Mouse (Mus musculus): ENCODE results near the gene Strip1. TPM values are rescaled to one million over a fixed set of nuclear protein-coding genes. Genes with fewer than 3 reads are reported as not detected.
A peak's percentile ranks its signal among the peaks of the same experiment; 100 is the strongest.

Strip1 gene
- total RNA-seq, 2 experiments from 2014 or later = 26.6 to 31.5 TPM

- no peak for DNase-seq (ENCODE audit: low spot score in 2 of 2)
Observed at GRCm38 (mm10) chr3:107629411-107629810, 2.1 kb downstream of the Strip1 start.

- DNase-seq (ENCODE audit: low spot score in 2 of 2) = no peak
Observed at GRCm38 (mm10) chr3:107628551-107628950, 2.9 kb downstream of the Strip1 start.

DNA sequence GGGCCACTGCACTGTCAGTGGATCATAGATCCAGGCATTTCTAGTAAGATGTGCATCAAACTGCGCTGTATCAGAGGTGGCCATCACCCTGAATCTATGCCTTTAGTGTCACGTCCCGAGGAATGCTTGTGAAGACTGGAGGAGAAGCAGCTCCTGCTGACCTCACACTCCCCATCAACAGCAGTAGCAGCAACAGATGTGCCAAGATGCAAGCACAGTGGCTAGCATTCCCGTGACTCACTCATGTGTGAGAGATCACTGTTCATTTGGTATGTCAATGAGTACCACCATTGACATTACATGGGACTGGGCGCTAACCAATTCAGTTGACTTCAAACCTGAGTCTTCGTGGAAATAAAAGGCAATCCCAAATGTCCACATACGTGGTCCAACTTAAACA lies 3.9 kb downstream of the Strip1 start:
- DNase-seq (ENCODE audit: low spot score in 2 of 2) = no peak

DNA sequence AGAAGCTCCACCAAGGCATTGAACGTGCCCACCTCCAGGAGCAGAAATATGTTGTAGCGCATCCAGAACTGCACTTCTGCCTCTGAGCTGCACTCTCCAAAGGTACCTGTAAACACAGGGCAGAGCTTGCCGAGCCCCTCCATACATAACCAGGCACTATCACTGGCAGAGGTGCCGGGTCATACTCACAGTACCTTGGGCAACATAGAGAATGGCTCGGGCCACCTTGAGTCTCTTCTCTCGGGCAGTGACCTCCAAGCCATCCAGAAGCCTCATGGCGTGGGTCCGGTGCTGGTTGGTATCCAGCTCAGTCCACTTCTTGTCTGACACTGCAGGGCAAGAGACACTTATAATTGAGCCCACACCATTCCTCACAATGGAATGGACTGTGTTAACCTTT lies 4.7 kb downstream of the Strip1 start:
- no peak for DNase-seq (ENCODE audit: low spot score in 2 of 2)

DNA sequence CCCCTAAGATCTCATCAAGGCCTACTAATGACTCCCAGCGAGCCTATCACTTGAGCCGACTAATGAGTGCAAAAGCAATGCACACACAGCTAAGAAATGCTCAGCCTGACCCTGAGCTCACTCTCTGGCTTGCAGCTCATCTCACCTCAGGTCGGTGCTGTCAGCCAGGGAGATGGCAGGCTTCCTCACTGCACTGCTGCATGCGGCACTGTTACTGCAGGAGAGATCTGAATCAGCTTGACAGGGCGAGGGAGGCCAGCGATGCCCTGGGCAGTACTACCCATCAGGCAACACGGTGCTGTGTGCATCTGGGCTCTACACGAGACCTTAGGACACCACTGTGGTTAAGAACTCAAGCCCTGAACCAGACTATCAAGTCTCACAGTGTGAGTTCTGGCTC lies 6.0 kb downstream of the Strip1 start:
- no peak for DNase-seq (ENCODE audit: low spot score in 2 of 2)

- DNase-seq (ENCODE audit: low spot score in 2 of 2) = no peak
Observed at GRCm38 (mm10) chr3:107624424-107624823, 7.1 kb downstream of the Strip1 start.

DNA sequence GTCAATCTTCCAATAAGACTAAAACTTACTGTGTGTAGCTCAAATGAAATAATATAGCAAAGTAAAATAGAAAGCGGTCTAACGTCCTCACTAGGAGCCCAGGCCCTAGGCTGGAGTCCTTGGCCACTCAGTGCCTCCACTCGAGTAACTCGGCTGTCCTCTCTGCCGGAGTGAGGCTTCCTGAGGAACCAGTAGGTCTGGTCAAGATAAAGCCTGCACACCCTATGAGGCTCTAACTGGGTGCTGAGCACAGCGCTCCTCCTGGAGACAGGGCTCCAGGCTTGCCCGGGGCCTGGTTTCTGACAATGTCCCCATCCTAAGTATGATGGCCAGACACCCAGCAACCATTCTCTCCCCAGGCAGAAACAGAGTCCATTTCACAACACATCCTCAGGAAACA lies 9.0 kb downstream of the Strip1 start:
- DNase-seq (ENCODE audit: low spot score in 2 of 2) = no peak

DNA sequence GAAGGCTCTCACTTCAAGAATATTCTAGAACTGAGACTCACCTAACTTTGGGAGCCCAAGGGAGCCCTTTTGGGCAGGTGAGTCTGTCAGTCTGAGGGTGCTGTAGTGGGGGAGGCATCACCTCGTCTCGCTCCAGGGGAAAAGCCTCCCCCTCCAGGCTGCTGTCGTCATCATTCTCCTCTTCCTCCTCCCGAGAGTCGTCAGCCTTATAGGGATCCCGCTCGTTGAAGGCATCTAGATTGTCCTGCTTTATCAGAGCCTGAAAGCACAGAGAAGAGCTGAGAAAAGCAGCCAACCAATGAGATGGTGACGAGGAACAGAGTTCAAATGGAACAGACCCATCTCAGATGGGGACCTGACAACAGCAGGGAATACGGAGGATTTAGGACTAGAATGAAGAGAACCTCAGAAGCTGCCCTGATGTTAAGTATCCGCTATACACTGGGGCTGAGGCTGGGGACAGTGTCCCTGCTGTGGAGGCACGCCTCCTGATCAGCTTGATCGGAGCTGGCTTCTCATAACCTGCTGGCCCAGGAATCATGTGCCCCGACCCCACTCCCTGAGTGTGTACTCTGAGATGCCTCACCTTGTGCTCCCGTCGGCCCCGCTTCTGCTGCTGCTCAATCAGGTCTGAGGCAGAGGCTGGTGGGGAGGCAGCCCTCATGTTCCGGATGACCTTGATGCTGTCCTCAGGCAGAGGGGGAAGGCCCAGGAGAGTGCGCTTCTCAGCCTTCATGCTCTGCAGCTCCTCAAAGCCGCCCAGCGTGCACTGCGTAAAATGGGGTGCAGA lies 10.0 kb downstream of the Strip1 start:
- DNase-seq (ENCODE audit: low spot score in 2 of 2) = no peak

- no peak for DNase-seq (ENCODE audit: low spot score in 2 of 2)
Observed at GRCm38 (mm10) chr3:107619911-107620310, 11.6 kb downstream of the Strip1 start.

GRCm38 (mm10) chr3:107617800-107618199 lies 13.7 kb downstream of the Strip1 start:
- DNase-seq (ENCODE audit: low spot score in 2 of 2) = no peak

DNA sequence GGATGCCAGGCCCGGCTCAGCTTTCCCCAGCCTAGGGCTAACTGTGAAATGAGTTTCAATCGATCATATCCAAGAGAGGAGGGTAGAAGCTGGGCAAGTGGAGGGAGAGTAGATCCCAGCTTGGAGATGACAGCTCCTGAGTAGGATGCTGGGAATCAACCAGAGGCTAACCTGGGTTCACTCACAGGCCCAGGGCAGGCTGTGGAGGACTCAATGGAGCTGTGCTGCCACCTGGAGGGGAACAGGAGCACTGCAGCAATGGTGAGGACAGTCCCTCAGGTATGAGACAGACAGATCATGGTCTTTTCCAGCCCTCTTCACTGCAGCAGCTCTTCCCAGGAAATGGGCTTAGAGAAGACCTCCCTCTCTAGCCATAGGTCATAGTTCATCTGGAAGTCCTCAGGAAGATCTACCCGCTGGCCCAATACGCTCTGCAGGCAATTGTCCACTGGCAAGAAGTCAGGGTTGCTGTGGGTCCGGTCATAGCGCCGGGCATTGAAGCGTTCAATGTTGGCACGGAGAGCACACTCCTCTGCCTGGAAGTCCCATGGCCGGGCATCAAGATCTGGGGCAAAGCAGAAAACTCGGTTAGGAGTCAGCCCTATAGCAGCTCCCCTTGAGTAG lies 18.5 kb downstream of the Strip1 start:
- DNase-seq (ENCODE audit: low spot score in 2 of 2) = peak in 1 of 2 experiments; percentile 59

- DNase-seq (ENCODE audit: low spot score in 2 of 2) = no peak
Observed at GRCm38 (mm10) chr3:107611394-107611793, 20.1 kb downstream of the Strip1 start.

GRCm38 (mm10) chr3:107609376-107609775 lies 22.1 kb downstream of the Strip1 start:
- DNase-seq (ENCODE audit: low spot score in 2 of 2) = no peak

DNA sequence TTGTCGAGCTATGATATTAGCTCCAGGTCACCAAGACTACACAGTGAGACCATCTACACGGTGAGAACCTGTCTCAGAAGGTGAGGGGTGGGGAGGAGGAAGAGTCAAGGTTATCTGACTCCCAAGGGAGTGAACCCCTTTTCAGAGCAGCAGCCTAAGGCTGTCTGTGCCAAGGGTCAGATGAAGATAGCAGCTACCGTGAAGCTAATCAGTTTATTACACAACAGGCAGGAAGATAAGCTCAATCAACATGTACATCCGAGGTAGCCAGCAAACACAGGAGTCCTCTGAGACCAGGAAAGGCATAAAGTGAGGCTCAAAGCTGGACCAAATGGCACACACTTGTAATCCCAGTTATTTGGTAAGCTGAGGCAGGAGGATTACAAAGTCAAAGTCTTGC lies 22.7 kb downstream of the Strip1 start:
- no peak for DNase-seq (ENCODE audit: low spot score in 2 of 2)

DNA sequence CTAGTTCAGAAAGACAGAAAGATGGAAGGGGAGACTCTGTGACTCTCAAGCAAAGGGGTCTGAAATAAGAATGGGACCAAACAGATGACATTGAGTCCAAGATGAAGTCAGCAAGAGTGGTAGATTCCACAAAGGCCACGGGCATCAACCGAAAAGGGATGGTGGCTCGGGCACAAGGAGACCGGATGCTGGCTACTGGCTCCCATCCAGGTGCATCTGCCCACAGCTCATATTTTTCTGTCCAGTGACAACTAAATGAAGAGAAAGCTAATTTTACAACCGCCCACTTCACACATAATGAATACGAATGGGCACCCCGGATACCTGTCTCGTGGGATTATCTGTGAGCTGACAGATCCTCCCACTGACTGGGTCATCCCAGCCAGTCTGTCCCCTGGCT lies 24.3 kb downstream of the Strip1 start:
- no peak for DNase-seq (ENCODE audit: low spot score in 2 of 2)

- peak in 1 of 2 experiments; percentile 56 for DNase-seq (ENCODE audit: low spot score in 2 of 2)
Observed at GRCm38 (mm10) chr3:107605304-107605703, 26.2 kb downstream of the Strip1 start.

DNA sequence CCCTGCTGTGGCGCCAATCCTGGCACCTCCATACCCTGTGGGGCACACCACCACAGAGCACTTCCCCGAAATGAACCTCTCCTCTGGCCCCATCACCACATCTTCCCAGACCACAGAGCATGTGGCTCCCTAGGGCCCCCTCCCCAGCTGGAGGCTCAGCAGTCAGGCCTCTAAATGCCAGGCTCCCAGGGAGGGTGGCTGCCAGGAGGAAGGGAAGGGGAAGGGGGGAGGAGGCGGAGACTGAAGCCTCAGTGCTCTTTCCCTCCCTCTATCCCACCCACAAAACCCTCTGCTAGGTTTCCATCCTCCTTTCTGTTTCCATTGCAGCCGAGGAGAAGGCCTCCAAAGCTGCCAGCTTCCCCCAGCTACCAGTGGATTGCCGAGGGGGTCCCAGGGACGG lies 31.4 kb downstream of the Strip1 start:
- no peak for DNase-seq (ENCODE audit: low spot score in 2 of 2)

GRCm38 (mm10) chr3:107597586-107598389 lies 33.7 kb downstream of the Strip1 start:
- no peak for DNase-seq (ENCODE audit: low spot score in 2 of 2)

- no peak for DNase-seq (ENCODE audit: low spot score in 2 of 2)
Observed at GRCm38 (mm10) chr3:107597134-107597533, 34.4 kb downstream of the Strip1 start.

GRCm38 (mm10) chr3:107596559-107596958 lies 34.9 kb downstream of the Strip1 start:
- DNase-seq (ENCODE audit: low spot score in 2 of 2) = no peak

- DNase-seq (ENCODE audit: low spot score in 2 of 2) = no peak
Observed at GRCm38 (mm10) chr3:107595938-107596461, 35.5 kb downstream of the Strip1 start.

All from gastrocnemius, postnatal 4 days (tissue).